Mouse (Mus musculus) gastrocnemius, adult 2 months (tissue): ENCODE results near the gene Ccdc32. TPM values are rescaled to one million over a fixed set of nuclear protein-coding genes. Genes with fewer than 3 reads are reported as not detected.
A peak's percentile ranks its signal among the peaks of the same experiment; 100 is the strongest.

Experiments
- DNase-seq: peaks from one replicate; pipeline ENCODE4 v3.0.0; 2022
- H3K27ac ChIP-seq: fragments of 200-600 bp; 2 replicates; pipeline ENCODE4 v1.8.1; 2022; ENCODE audit warnings: mild to moderate bottlenecking
- H3K4me3 ChIP-seq: fragments of 200-600 bp; 2 replicates; pipeline ENCODE4 v1.8.1; 2022; ENCODE audit warnings: mild to moderate bottlenecking, moderate library complexity
- CTCF ChIP-seq: fragments of 200-600 bp; IDR thresholded peaks from 2 replicates; pipeline ENCODE4 v1.8.1; 2022; ENCODE audit warnings: antibody characterized with exemption, mild to moderate bottlenecking, moderate library complexity
- intact Hi-C: fragments of 180-260 bp; cut with DNase I; formaldehyde crosslinking; loops from one replicate; pipeline ENCODE4 v1.15.1; 2025
- long read RNA-seq, 2 experiments: library from polyadenylated mRNA; stranded (forward); transcript quantifications; one replicate each; pipeline ENCODE4 v2.0.0; 2021
- total RNA-seq, 2 experiments: library from RNA; stranded (reverse); gene quantifications; 2 replicates each; pipeline ENCODE4 v1.2.3; 2021

Gene Ccdc32
- total RNA-seq, result 1 to 10 TPM; 3.2 to 4.8 TPM
- long read RNA-seq, experiment 1, transcript Ccdc32-201 (4 exons, 1,870 nt), result major isoform, 6 of 12 reads
- long read RNA-seq, experiment 1, partial matches to known transcripts, result 1 of 12 reads
- long read RNA-seq, experiment 1, other reads (novel, unspliced or antisense), result 4 of 12 reads
- long read RNA-seq, experiment 2, transcript Ccdc32-201 (4 exons, 1,870 nt), result major isoform, 5 of 8 reads
- long read RNA-seq, experiment 2, partial matches to known transcripts, result 0 of 8 reads
- long read RNA-seq, experiment 2, other reads (novel, unspliced or antisense), result 3 of 8 reads

DNA sequence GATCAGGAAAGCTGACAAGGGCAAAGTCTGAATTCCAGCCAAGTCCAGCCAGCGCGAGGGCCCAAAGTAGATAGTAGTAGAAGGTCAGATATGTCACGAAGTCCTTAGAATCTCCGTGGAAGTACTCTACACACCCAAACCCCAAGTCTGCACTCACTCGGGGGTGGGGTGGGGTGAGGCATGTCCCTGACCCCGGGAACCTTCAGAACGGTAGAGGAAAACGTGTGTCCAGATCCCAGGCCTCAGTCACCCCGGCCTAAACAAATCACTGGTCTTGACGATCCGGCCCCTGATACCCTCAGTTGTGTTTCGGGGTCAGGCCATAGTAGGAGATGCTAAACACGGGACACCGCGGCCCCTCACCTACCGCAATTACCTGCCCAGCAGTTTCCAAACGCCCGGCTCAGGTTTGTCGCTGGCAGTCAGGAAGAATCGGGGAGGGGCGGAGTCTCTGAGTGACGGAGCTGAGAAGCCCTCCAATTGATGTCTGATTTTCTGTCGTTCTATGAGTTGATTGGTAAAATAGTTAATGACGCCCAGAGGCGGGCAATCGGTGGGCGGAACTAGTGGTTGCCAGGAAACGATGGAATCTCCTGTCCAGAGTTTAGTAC lies at the start of gene Ccdc32:
Gene Ccdc32 (minus strand): TSS at position 453 of the 611 bp plus-strand sequence.
- H3K27ac ChIP-seq, result peak within 1 kb of the TSS; percentile 85
- peak within 1 kb of the TSS; percentile 81 for H3K4me3 ChIP-seq
- DNase-seq, result peak; percentile 94
- TF ChIP-seq CTCF, result no peak
- intact Hi-C loops, result no loop called here

DNA sequence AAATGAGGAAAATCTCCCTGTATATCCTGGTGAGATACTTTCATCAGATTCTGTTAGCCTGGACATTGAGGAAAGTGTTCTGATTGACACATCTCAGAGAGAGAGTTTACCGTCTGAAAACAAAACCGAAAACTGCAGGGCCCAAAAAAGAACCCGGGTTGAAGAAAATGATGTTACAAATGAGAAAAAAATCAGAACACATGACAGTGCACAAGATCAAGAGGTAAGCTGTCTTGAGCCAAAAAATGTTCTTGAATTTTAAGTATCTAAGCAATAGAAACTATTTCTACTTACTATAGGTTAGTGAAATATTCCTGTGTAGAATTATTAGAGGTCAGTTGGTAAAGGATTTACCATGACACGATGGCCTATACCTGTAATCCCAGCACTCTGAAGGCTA lies 43.2 kb upstream of the Ccdc32 start:
- TF ChIP-seq CTCF, result no peak
- Histone ChIP-seq H3K4me3 (no peak overlapping the region), H3K27ac (no peak overlapping the region)
- intact Hi-C loops, result no loop called here
- no peak for DNase-seq

DNA sequence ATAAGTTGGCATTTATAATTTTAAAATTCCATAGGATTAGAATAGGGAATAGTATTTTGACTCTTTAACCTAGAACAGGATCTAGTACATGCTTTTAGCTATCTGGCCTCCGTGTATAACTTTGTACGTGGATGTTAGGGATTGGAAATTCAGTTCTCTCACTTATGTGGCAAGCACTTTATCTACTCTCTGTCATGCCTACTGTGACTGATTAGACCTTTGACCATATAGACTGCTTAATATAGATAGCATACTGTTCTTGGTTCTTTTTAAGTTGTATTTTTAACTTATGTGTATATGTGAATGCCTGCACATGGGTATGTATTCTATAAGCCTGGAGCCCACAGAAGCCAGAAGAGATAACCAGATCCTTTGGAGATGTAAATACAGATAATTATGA lies 30.9 kb upstream of the Ccdc32 start:
- DNase-seq, result no peak
- H3K27ac ChIP-seq, result no peak overlapping the region
- H3K4me3 ChIP-seq, result no peak overlapping the region
- no peak for TF ChIP-seq CTCF
- intact Hi-C loops, result no loop called here

DNA sequence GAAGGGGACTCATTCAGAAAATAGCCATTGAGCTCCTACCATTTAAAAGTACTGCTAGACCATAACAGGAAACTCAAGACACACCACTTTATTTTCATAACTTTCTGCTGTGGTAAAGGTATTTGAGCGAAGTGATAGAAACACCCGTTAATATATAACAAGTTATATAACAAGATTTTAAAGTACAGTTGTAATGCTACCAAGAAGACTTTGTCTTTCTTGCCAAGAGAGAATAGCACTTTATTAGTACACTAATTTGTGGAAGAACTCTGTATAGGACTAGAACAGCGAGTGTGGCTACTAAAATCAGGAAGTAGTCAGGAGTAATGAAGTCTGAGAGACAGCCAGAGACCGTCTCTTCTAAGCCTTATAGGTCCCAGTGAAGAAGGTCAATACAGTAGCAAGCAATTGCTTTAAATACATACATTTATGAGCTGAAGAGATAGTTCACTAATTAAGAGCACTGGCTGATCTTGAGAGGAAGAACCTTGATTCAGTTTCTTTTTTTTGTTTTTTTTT lies 21.0 kb upstream of the Ccdc32 start:
- intact Hi-C loops, result no loop called here
- DNase-seq, result no peak
- no peak overlapping the region for H3K27ac ChIP-seq
- H3K4me3 ChIP-seq, result no peak overlapping the region
- no peak for TF ChIP-seq CTCF

DNA sequence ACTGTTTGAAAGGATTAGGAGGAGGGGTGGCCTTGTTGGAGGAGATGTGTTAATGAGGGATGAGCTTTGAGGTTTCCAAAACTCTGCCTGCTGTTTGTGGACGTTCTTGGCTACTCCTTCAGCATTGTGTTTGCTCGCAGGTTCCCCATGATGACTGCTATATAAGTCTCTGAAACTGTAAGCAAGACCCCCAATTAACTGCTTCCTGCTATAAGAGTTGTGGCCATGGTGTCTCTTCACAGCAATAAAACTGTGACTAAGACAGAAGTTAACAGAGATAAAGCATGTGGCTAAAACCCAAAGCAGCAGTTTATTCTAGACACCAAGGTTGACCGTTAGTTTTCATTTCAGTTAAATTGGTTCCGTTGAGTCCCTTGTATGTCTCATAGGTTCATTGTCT lies 18.7 kb upstream of the Ccdc32 start:
- no peak for TF ChIP-seq CTCF
- H3K4me3 ChIP-seq, result peak overlapping the region; percentile 89
- intact Hi-C loops, result loop anchor here (5.0 kb wide), 1 partner anchor 64 kb away; the partner anchor contains the start of gene Rad51
- no peak for DNase-seq
- H3K27ac ChIP-seq, result no peak overlapping the region

DNA sequence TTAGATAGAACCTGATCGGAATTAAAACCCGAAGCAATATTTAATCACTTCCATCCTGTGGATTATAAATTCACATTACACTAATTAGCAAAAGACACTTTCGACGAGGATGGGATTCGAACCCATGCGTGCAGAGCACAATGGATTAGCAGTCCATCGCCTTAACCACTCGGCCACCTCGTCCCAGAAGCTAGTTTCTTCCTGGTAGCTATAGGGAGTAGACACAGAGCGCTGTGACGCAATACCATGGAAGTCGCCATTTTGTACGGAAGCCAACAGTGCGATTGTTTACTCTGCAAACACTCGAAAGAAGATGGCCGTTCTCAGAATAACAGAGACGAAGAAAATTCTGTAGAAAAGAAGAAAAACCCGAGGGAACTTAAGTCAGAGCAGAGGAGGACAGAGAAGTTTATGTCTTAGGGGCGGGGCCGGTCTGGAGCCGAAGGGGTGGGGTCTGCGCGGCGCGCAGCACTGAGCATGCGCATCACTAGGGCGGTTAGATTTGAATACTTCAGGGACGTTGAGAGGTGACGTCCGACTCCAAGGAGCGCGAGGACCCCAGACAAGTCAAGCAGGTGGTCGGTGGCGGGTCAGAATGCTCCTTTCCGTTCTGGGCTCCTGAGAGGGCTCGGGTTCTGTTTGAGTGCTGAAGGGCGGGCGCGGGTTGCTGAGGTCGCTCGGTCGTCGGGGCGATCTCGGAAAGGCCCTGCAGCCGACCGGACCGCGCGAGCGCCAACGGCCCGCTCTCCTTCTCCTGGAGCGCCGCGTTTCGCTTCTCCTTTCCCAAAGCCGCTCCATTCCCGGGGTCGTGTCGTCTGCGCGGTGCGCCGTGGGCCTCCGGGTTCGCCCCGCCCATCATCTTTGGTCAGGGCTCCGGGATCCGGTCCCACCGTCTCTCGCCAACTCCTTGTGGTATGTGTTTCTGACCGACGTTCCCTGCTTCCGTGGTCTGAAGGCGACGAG lies 17.7 kb upstream of the Ccdc32 start, which contains the start of gene Knl1:
Gene Knl1 (plus strand): TSS at position 471 of the 963 bp plus-strand sequence.
- intact Hi-C loops, result loop anchor here (5.0 kb wide), 1 partner anchor 65 kb away; the partner anchor contains the start of gene Rad51
- Histone ChIP-seq H3K27ac (peak within 1 kb of the TSS; percentile 95), H3K4me3 (peak within 1 kb of the TSS; percentile 89)
- no peak for TF ChIP-seq CTCF
- peak; percentile 89 for DNase-seq

DNA sequence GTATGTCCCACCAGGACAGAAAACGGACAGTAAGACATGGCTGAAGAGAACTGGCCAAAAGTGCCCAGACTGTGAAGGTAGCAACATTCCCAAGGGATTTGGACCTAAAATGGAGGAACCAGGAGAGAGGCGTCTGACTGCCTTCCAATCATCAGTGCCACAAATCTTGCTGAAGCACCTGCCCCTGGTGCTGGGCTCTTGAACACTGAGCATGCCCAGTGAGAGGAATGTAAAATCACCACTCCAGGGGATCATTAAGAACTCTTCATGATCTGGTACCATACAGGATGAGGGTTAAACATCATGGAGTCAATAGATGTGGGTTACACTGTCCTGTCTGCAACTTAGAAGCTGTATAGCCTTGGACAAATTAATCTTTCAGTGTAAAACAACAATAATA lies 16.0 kb upstream of the Ccdc32 start:
- DNase-seq, result no peak
- intact Hi-C loops, result loop anchor here (5.0 kb wide), 1 partner anchor 67 kb away; the partner anchor contains the start of gene Rad51
- no peak for TF ChIP-seq CTCF
- Histone ChIP-seq H3K4me3 (no peak overlapping the region), H3K27ac (no peak overlapping the region)

DNA sequence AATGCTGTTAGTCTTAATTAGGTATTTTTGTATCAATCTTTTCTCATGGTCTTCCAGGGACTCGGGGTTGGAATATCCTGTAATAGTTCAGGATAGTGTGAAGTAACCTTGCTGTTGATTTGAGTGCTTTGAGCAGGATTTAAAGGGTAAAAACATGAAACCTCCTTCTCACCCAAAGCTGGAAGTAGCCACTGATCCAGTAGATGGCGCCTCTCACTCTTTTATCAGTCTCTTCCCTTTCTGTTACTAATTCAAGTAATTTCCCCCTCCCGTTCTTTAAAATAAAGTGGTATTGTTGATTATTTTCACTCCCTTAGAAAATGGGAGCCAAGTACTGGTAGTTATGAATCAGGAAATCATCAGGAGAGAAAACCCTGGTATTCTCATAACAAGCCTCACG lies 11.7 kb upstream of the Ccdc32 start:
- TF ChIP-seq CTCF, result peak; percentile 61
- H3K4me3 ChIP-seq, result no peak overlapping the region
- H3K27ac ChIP-seq, result no peak overlapping the region
- intact Hi-C loops, result loop anchor here (1.0 kb wide), 1 partner anchor 148 kb away; no protein-coding TSS in a partner anchor
- no peak for DNase-seq

DNA sequence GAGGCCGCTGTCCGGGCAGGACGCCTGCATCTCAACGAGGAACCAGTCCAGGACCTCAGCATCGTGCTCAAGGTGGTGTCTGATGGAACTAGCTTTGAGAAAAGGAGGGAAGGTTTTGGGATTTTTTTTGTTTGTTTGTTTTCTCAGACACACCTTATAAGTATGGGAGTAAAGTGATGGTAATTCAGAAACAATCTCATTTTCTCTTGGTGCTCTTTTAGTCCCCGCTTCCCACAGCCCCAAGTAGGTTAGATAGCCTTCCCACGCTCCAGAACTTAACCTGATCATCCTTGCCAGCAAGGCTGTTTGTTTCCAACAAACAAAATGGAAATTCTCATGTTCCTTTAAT lies 6.2 kb upstream of the Ccdc32 start:
- DNase-seq, result no peak
- TF ChIP-seq CTCF, result no peak
- H3K4me3 ChIP-seq, result peak overlapping the region; percentile 72
- H3K27ac ChIP-seq, result peak overlapping the region; percentile 90
- intact Hi-C loops, result loop anchor here (10.0 kb wide), 1 partner anchor 249 kb away; the partner anchor contains the start of gene Vps18

DNA sequence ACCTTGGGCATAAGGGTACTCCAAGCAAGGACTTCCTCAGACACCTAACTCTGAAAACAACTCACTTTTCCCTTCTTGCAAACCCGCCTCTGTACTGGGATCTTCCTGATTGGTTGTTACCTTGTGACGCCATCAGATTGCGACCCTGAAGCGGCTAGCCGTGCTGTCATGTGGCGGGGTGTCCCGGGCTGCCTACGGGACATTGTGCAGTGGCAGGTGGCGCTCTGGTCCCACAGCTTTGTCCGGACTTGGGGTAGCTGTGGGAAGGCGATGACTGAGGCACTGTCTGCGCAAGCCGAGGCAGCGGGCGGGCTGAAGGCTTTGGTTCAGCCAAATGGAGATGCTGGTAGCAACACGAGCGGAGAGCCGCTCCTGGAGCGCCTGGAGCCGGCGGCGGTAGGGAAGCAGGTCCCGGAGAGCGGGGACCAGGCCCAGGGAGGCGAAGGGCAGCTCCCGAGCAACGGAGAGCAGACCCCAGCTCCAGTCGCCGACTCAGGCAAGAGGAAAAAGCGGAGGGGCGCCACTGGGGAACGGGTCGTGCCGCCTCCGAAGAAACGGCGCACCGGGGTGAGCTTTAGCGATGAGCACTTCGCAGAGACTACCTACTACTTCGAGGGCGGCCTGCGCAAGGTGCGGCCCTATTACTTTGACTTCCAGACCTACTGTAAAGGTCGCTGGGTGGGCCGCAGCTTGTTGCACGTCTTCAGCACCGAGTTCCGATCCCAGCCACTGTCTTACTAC lies 5.6 kb upstream of the Ccdc32 start, which contains the start of gene Rpusd2:
Gene Rpusd2 (plus strand): TSS at position 135 of the 741 bp plus-strand sequence.
- peak; percentile 94 for DNase-seq
- intact Hi-C loops, result loop anchor here (10.0 kb wide), 1 partner anchor 250 kb away; the partner anchor contains the start of gene Vps18

DNA sequence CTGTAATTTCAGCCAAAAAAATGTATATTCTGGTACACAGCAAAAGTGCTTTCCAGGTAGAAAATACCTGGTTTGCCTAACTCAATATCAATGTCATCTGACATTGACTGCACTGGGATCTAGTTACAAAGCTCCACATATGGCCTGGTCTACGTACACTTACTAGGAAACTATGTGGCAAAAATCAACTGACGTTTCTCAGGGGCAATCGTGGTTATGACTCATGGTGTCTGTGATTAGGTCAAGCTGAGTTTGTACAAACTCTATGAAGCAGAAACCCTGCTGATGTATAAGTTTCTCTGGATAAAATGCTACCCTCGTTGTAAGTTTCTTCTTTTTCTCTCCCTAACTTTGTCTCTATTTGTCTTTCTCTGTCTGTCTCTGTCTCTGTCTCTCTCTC lies 3.0 kb upstream of the Ccdc32 start:
- H3K27ac ChIP-seq, result no peak overlapping the region
- no peak overlapping the region for H3K4me3 ChIP-seq
- no peak for TF ChIP-seq CTCF
- intact Hi-C loops, result loop anchor here (10.0 kb wide), 1 partner anchor 253 kb away; the partner anchor contains the start of gene Vps18
- DNase-seq, result no peak

More for the DNA sequence above, 5.6 kb upstream of the Ccdc32 start, which contains the start of gene Rpusd2:
- peak within 1 kb of the TSS; percentile 72 for H3K4me3 ChIP-seq
- peak within 1 kb of the TSS; percentile 90 for H3K27ac ChIP-seq
- TF ChIP-seq CTCF, result peak; percentile 46; the same call in 1 of the 2 replicates
